Mouse (Mus musculus) forebrain, embryonic 11.5 days (tissue): ENCODE measurements around the gene Upf3b. TPM values are rescaled to one million over a fixed set of nuclear protein-coding genes. Genes with fewer than 3 reads are reported as not detected.
"Not testable (repeated sequence)": the region's sequence is repeated elsewhere in the genome, so short reads cannot be mapped to it uniquely, and the experiment has no call there.

ENCODE experiments used
- ATAC-seq: fragments of 200-750 bp; cut with Nextera tagmentation; replicated peaks from 2 replicates; pipeline ENCODE4 v1.8.0; 2017; ENCODE audit warnings: moderate TSS enrichment; ENCODE audit not compliant: low FRiP score
- DNase-seq: peaks from one replicate; pipeline ENCODE4 v3.0.0-alpha.2; 2017; ENCODE audit warnings: low spot score
- H3K27ac ChIP-seq: fragments of 300-500 bp; sonication (generic); 2 replicates; pipeline ENCODE4 v1.5.1; 2014; ENCODE audit warnings: low read depth, low read length
- H3K27me3 ChIP-seq: fragments of 300-500 bp; sonication (generic); 2 replicates; pipeline ENCODE4 v1.6.1; 2014; ENCODE audit warnings: mild to moderate bottlenecking, low read length, mixed read lengths; ENCODE audit not compliant: control insufficient read depth, insufficient read depth
- H3K36me3 ChIP-seq: fragments of 300-500 bp; sonication (generic); 2 replicates; pipeline ENCODE4 v1.6.1; 2014; ENCODE audit warnings: mild to moderate bottlenecking, low read length, moderate library complexity, mixed read lengths; ENCODE audit not compliant: control insufficient read depth, insufficient read depth
- H3K4me1 ChIP-seq: fragments of 300-500 bp; sonication (generic); replicated peaks from 2 replicates; pipeline ENCODE4 v1.6.1; 2014; ENCODE audit warnings: low read length, mixed read lengths; ENCODE audit not compliant: control insufficient read depth, insufficient read depth
- H3K4me2 ChIP-seq: fragments of 300-500 bp; sonication (generic); 2 replicates; pipeline ENCODE4 v1.6.1; 2014; ENCODE audit warnings: low read depth, mild to moderate bottlenecking, low read length, moderate library complexity, mixed read lengths; ENCODE audit not compliant: severe bottlenecking
- H3K4me3 ChIP-seq: fragments of 300-500 bp; sonication (generic); 2 replicates; pipeline ENCODE4 v1.5.1; 2014; ENCODE audit warnings: low read depth, low read length
- H3K9ac ChIP-seq: fragments of 300-500 bp; sonication (generic); 2 replicates; pipeline ENCODE4 v1.6.1; 2014; ENCODE audit warnings: low read length
- H3K9me3 ChIP-seq: fragments of 300-500 bp; sonication (generic); 2 replicates; pipeline ENCODE4 v1.6.1; 2016; ENCODE audit warnings: low read length, mixed read lengths; ENCODE audit not compliant: control insufficient read depth
- WGBS: fragments of 180-500 bp; shearing (Covaris S2); extraction: QIAGEN DNeasy Blood & Tissue Kit; methylation state at CpG from one replicate; pipeline ENCODE4 v1.1.7; 2014; 5-methylcytosine and 5-hydroxymethylcytosine counted together
- polyA plus RNA-seq: library from polyadenylated mRNA; unstranded; fragments of >200 nt; fragmentation: Nextera tagmentation; extraction: Ambion mirVana; gene quantifications from 2 replicates; pipeline ENCODE4 v1.2.1, GENCODE M21; 2014

The Upf3b gene
- polyA plus RNA-seq, 1 experiment from 2014 or later, result 25.6 TPM

DNA sequence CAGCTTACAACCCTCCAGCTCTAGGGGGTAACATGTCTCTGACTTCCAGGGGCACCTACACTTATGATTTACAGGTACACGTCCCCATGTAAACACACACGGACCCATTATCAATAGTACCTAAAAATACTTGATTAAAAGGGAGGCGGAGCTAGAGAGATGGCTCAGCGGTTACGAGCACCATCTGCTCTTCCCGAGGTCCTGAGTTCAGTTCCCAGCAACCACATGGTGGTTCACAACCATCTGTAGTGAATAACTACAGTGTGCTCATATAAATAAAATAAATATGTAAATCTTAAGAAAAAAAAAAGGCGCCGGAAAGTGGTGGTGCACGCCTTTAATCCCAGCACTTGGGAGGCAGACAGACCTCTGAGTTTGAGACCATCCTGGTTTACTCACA, 24.5 kb downstream of the Upf3b start:
- Histone ChIP-seq H3K4me3 (peak overlapping the region; percentile 56), H3K9me3 (no peaks in the 10 kb centered on the region), H3K36me3 (peaks cover 3% of the 10 kb centered on the region; the same call in 1 of the 2 replicates), H3K27me3 (no peaks in the 10 kb centered on the region), H3K4me2 (peak overlapping the region; percentile 36; the same call in 1 of the 2 replicates), H3K4me1 (no peaks in the 10 kb centered on the region), H3K27ac (peak overlapping the region; percentile 53; the same call in 1 of the 2 replicates), H3K9ac (peak overlapping the region; percentile 52; the same call in 1 of the 2 replicates)
- 23% methylated on average over 9 of the region's 9 CpGs for WGBS
- no peak for DNase-seq
- ATAC-seq, result no peak

GRCm38 (mm10) chrX:37084927-37085660, 25.0 kb downstream of the Upf3b start, which contains the start of gene Rpl39:
Gene Rpl39, minus strand, starts transcription at chrX:37085402.
- 15% methylated on average over 37 of the region's 38 CpGs for WGBS
- Histone ChIP-seq H3K4me1 (no peaks in the 10 kb centered on the region), H3K27me3 (no peaks in the 10 kb centered on the region), H3K27ac (peak within 1 kb of the TSS; percentile 66), H3K4me2 (peak within 1 kb of the TSS; percentile 59), H3K9ac (peak within 1 kb of the TSS; percentile 81), H3K4me3 (peak within 1 kb of the TSS; percentile 56), H3K9me3 (no peaks in the 10 kb centered on the region), H3K36me3 (peaks cover 3% of the 10 kb centered on the region; the same call in 1 of the 2 replicates)
- DNase-seq (peak; percentile 86), ATAC-seq (peak; percentile 95)

DNA sequence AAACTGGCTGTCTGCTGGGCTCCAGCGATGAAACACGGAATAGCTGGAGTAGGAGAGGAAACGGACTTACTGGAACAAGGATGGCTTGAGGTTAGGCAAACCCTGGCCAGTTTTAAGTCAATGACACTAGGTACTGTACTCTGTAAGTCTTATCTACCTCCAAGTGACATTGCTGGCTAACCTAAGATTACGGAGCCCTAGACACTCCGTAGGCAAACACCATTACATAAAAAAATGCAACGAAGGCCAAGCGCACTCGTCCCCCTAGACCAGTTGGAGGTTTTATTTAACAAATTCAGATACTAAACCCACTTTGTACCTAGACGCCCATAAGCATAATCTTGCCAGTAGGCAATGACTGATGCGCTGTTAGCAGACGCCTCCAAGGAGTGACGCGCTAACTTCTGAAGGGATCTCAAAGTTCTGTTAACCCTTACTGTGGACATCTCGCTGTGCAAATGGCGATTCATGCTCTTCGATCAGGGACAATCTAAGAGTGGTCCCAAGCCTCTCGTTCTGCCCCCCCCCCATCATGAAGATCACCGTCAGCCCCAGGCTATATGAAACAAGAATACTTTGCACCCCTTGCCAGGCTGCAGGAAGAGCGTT, 25.7 kb downstream of the Upf3b start:
- Histone ChIP-seq H3K9me3 (no peaks in the 10 kb centered on the region), H3K27ac (peak overlapping the region; percentile 64; the same call in 1 of the 2 replicates), H3K9ac (peak overlapping the region; percentile 81), H3K36me3 (peaks cover 3% of the 10 kb centered on the region; the same call in 1 of the 2 replicates), H3K4me3 (peak overlapping the region; percentile 56), H3K4me1 (no peaks in the 10 kb centered on the region), H3K27me3 (no peaks in the 10 kb centered on the region), H3K4me2 (peak overlapping the region; percentile 59)
- 23% methylated on average over 19 of the region's 19 CpGs for WGBS
- ATAC-seq (no peak; the same call in none of the 2 replicates), DNase-seq (no peak)

- WGBS, result 55% methylated on average over 6 of the region's 6 CpGs
- Histone ChIP-seq H3K9ac (no peak overlapping the region), H3K27me3 (no peaks in the 10 kb centered on the region), H3K36me3 (peaks cover 3% of the 10 kb centered on the region; the same call in 1 of the 2 replicates), H3K9me3 (no peaks in the 10 kb centered on the region), H3K4me1 (no peaks in the 10 kb centered on the region), H3K4me3 (no peak overlapping the region), H3K4me2 (no peak overlapping the region), H3K27ac (no peak overlapping the region)
- DNase-seq (no peak), ATAC-seq (no peak)
Observed at GRCm38 (mm10) chrX:37081194-37081593, 28.9 kb downstream of the Upf3b start.

DNA sequence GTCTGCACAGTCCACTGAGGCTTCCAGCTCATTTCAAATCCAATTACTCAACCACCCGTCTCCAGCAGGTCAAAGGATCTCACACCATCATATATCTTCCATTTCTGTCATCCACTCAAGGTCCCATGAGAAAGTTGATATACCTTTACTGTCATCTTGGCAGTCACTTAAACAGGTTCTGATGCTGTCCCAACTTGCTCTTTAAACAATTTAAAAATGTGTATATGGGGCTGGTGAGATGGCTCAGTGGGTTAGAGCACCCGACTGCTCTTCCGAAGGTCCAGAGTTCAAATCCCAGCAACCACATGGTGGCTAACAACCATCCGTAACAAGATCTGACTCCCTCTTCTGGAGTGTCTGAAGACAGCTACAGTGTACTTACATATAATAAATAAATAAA, 29.8 kb downstream of the Upf3b start:
- DNase-seq, H3K4me3 ChIP-seq, H3K27me3 ChIP-seq, H3K4me2 ChIP-seq, H3K4me1 ChIP-seq, H3K27ac ChIP-seq, H3K9ac ChIP-seq, H3K36me3 ChIP-seq, H3K9me3 ChIP-seq: not testable (repeated sequence)
- ATAC-seq, result 0 out of 2 replicates have a peak, but pooled peaks have one; percentile 2
- 66% methylated on average over 3 of the region's 4 CpGs for WGBS

DNA sequence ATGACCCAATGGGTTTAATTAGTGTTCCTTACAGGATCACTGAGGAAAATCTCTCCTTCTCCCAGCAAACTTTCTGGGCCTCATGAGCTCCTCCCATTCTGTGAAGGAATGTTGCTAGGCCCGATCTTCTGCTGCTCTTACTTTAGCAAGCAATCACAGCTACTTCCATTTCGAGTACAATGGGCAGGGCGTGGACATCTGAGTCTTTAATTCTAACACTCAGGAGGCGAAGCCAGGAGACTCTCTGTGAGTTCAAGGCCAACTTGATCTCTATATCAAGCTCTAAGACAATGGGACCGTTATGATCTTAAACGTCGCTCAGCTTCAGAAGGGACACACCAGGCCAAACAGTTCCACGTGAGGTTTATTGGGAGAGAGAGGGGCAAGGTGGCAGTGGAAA, 33.5 kb downstream of the Upf3b start:
- H3K36me3 ChIP-seq, result 0 out of 2 replicates have a peak, but pooled peaks cover under 1% of the 10 kb centered on the region
- no peaks in the 10 kb centered on the region for H3K9me3 ChIP-seq
- H3K27ac ChIP-seq, result no peak overlapping the region
- H3K4me1 ChIP-seq, result no peaks in the 10 kb centered on the region
- H3K9ac ChIP-seq, result no peak overlapping the region
- ATAC-seq, result no peak
- H3K27me3 ChIP-seq, result no peaks in the 10 kb centered on the region
- no peak overlapping the region for H3K4me3 ChIP-seq
- no peak overlapping the region for H3K4me2 ChIP-seq
- 80% methylated on average over 8 of the region's 8 CpGs for WGBS
- DNase-seq, result no peak

DNA sequence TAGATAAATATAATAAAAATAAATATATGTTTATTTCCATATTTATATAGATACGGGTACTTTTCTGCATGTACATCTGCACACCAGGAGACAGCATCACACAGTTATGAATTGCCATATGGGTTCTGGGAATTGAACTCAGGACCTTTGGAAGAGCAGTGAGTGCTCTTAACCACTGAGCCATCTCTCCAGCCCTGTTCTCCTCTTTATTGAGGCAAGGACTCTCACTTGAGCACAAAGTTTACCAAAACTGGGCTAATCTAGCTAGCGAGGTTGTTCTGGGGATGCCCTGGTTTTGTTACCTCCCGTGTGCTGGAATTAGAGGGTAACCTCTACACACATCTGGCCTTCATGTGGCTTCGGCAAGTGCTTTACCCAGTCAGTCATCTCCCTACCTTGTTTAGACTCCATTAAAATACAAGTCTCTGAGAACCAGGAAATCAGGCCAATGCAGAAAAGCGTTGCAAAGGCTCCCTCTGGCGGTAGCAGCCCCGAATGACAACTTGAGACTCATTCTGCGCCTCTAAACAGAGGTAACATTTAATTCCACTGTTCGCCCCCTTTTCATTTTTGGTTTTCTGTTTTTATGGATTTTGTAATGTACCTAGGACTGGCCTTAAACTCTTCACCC, 35.7 kb downstream of the Upf3b start:
- H3K4me3 ChIP-seq, result no peak overlapping the region
- WGBS, result 42% methylated on average over 9 of the region's 9 CpGs
- no peaks in the 10 kb centered on the region for H3K4me1 ChIP-seq
- H3K9ac ChIP-seq, result no peak overlapping the region
- H3K36me3 ChIP-seq, result no peaks in the 10 kb centered on the region
- H3K9me3 ChIP-seq, result no peaks in the 10 kb centered on the region
- H3K27ac ChIP-seq, result no peak overlapping the region
- DNase-seq (peak; percentile 73), ATAC-seq (no peak)
- H3K4me2 ChIP-seq, result no peak overlapping the region
- no peaks in the 10 kb centered on the region for H3K27me3 ChIP-seq

- DNase-seq (no peak), ATAC-seq (no peak)
- Histone ChIP-seq H3K4me3 (no peak overlapping the region), H3K36me3 (no peaks in the 10 kb centered on the region), H3K9me3 (no peaks in the 10 kb centered on the region), H3K27ac (no peak overlapping the region), H3K27me3 (no peaks in the 10 kb centered on the region), H3K4me2 (no peak overlapping the region), H3K4me1 (no peaks in the 10 kb centered on the region), H3K9ac (no peak overlapping the region)
- 87% methylated on average over 5 of the region's 5 CpGs for WGBS
Observed at GRCm38 (mm10) chrX:37068766-37069165, 41.4 kb downstream of the Upf3b start.
